Mouse (Mus musculus): ENCODE results near the gene Rbpj.

The Rbpj gene

GRCm38 (mm10) chr5:53469098-53469776 is 3.3 kb downstream of the Rbpj start:
- 80% methylated on average over 6 of the region's 6 CpGs for WGBS

- WGBS = 72% methylated on average over 9 of the region's 9 CpGs
Measured at GRCm38 (mm10) chr5:53469777-53470131, 3.8 kb downstream of the Rbpj start.

GRCm38 (mm10) chr5:53470141-53471079 is 4.5 kb downstream of the Rbpj start:
- WGBS = 46% methylated on average over 16 of the region's 16 CpGs

GRCm38 (mm10) chr5:53472485-53472884 is 6.5 kb downstream of the Rbpj start:
- WGBS = 87% methylated on average over 11 of the region's 11 CpGs

GRCm38 (mm10) chr5:53479161-53479560 is 13.2 kb downstream of the Rbpj start:
- WGBS = 94% methylated on average over 6 of the region's 6 CpGs

GRCm38 (mm10) chr5:53479891-53480290 is 13.9 kb downstream of the Rbpj start:
- 77% methylated on average over 5 of the region's 5 CpGs for WGBS

- 100% methylated on average over 2 of the region's 2 CpGs for WGBS
Measured at GRCm38 (mm10) chr5:53481021-53481420, 15.1 kb downstream of the Rbpj start.

- 78% methylated on average over 6 of the region's 6 CpGs for WGBS
Measured at GRCm38 (mm10) chr5:53485069-53485628, 19.2 kb downstream of the Rbpj start.

- WGBS = 73% methylated on average over 9 of the region's 9 CpGs
Measured at GRCm38 (mm10) chr5:53485934-53486475, 20.1 kb downstream of the Rbpj start.

- 63% methylated on average over 11 of the region's 11 CpGs for WGBS
Measured at GRCm38 (mm10) chr5:53486966-53487592, 21.1 kb downstream of the Rbpj start.

- 52% methylated on average over 5 of the region's 5 CpGs for WGBS
Measured at GRCm38 (mm10) chr5:53490697-53491099, 24.7 kb downstream of the Rbpj start.

- 73% methylated on average over 6 of the region's 6 CpGs for WGBS
Measured at GRCm38 (mm10) chr5:53493756-53494155, 27.8 kb downstream of the Rbpj start.

GRCm38 (mm10) chr5:53494536-53495159 is 28.7 kb downstream of the Rbpj start:
- WGBS = 56% methylated on average over 17 of the region's 17 CpGs

- 85% methylated on average over 9 of the region's 9 CpGs for WGBS
Measured at GRCm38 (mm10) chr5:53496846-53497549, 31.0 kb downstream of the Rbpj start.

- 92% methylated on average over 3 of the region's 3 CpGs for WGBS
Measured at GRCm38 (mm10) chr5:53499571-53499970, 33.6 kb downstream of the Rbpj start.

GRCm38 (mm10) chr5:53500509-53501145 is 34.7 kb downstream of the Rbpj start:
- 61% methylated on average over 10 of the region's 10 CpGs for WGBS

GRCm38 (mm10) chr5:53503261-53503660 is 37.3 kb downstream of the Rbpj start:
- WGBS = 77% methylated on average over 3 of the region's 3 CpGs

GRCm38 (mm10) chr5:53505751-53506150 is 39.8 kb downstream of the Rbpj start:
- WGBS = 89% methylated on average over 6 of the region's 6 CpGs

GRCm38 (mm10) chr5:53507371-53507770 is 41.4 kb downstream of the Rbpj start:
- WGBS = 77% methylated on average over 5 of the region's 5 CpGs

- WGBS = 59% methylated on average over 10 of the region's 10 CpGs
Measured at GRCm38 (mm10) chr5:53509465-53509864, 43.5 kb downstream of the Rbpj start.

All from cerebral cortex, adult 2 months (tissue).